Mouse (Mus musculus) midbrain, embryonic 10.5 days (tissue): Measurements from ENCODE around the gene Faap100. TPM values are rescaled to one million over a fixed set of nuclear protein-coding genes. Genes with fewer than 3 reads are reported as not detected.

Source experiments
- DNase-seq: peaks from one replicate; pipeline ENCODE4 v3.0.0-alpha.2; 2017; ENCODE audit warnings: low spot score
- H3K27ac ChIP-seq: fragments of 300-500 bp; sonication (generic); replicated peaks from 2 replicates; pipeline ENCODE4 v1.5.1; 2016; ENCODE audit warnings: mild to moderate bottlenecking
- H3K27me3 ChIP-seq: fragments of 300-500 bp; sonication (generic); 2 replicates; pipeline ENCODE4 v1.6.1; 2016; ENCODE audit warnings: low read depth, mild to moderate bottlenecking; ENCODE audit not compliant: poor library complexity, severe bottlenecking
- H3K36me3 ChIP-seq: fragments of 300-500 bp; sonication (generic); 2 replicates; pipeline ENCODE4 v1.6.1; 2016; ENCODE audit warnings: mild to moderate bottlenecking, moderate library complexity
- H3K4me1 ChIP-seq: fragments of 300-500 bp; sonication (generic); 2 replicates; pipeline ENCODE4 v1.6.1; 2016
- H3K4me3 ChIP-seq: fragments of 300-500 bp; sonication (generic); 2 replicates; pipeline ENCODE4 v1.5.1; 2016; ENCODE audit warnings: mild to moderate bottlenecking, moderate library complexity
- H3K9me3 ChIP-seq: fragments of 300-500 bp; sonication (generic); replicated peaks from 2 replicates; pipeline ENCODE4 v1.6.1; 2016; ENCODE audit warnings: mild to moderate bottlenecking
- WGBS: fragments of 180-500 bp; shearing (Covaris S2); methylation state at CpG from one replicate; pipeline ENCODE4 v1.1.7; 2016; 5-methylcytosine and 5-hydroxymethylcytosine counted together
- microRNA-seq: library from miRNA; unstranded; fragments of <30 nt; microRNA quantifications from one replicate; pipeline ENCODE4, GENCODE M21; 2017
- polyA plus RNA-seq: library from polyadenylated mRNA; unstranded; fragments of >200 nt; fragmentation: Nextera tagmentation; extraction: Ambion mirVana; gene quantifications from 2 replicates; pipeline ENCODE4 v1.2.1, GENCODE M21; 2016

Gene Faap100
- polyA plus RNA-seq, 1 experiment from 2014 or later: 34.5 TPM

DNA sequence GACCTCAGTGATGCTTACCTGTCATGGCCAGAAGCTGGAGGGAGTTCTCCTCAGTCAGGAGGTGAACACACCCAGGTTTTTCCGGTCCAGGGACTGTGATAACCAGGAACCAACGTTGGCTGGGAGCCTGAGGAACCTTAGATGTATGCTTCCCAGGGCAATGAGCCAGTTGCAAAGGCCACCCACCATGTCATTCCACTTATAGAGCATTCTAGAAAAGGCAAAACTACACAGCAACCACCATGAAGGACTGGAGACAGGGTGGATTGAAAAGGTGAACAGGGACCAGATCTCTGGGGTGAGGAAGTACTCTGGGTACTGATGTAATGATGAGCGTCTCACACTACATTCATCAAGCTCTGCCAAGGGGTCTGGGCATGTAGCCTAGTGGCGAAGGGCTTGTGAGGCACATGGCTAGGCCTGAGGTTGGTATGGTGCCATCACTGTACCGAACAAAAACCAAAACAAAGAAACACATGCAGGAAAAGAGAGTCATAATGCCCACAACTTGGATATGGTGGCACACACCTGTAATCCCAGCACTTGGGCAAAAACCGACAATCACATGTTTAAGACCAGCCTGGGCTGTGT lies 43.0 kb downstream of the Faap100 start:
- H3K4me1 ChIP-seq: no peaks in the 10 kb centered on the region
- H3K9me3 ChIP-seq: peaks cover 15% of the 10 kb centered on the region; the same call in 1 of the 2 replicates
- DNase-seq: peak; percentile 8
- H3K4me3 ChIP-seq: no peak overlapping the region
- H3K27ac ChIP-seq: no peak overlapping the region
- 87% methylated on average over 6 of the region's 6 CpGs for WGBS
- no peaks in the 10 kb centered on the region for H3K27me3 ChIP-seq
- H3K36me3 ChIP-seq: no peaks in the 10 kb centered on the region

DNA sequence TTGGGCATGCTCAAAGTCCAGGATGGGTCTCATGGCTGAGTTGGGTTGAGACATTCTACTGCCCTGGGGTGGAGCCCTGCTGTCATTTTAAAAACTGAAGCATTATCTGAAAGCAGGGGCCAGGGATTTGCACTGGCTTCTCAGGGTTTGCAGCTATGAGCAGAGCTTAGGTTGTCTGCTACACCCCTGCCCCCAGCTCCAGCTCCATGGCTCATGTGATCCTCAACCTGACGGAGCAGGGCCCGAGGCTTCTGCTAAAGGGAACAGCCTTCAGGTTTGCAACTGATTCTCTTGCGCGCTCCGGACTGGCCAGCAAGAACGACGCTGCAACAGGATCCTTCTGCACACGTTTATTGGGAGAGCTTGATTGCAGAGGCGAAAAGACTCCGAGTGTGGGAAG lies 58.4 kb downstream of the Faap100 start:
- DNase-seq: no peak
- WGBS: 97% methylated on average over 10 of the region's 10 CpGs
- Histone ChIP-seq H3K4me3 (no peak overlapping the region), H3K27ac (no peak overlapping the region), H3K36me3 (no peaks in the 10 kb centered on the region), H3K27me3 (no peaks in the 10 kb centered on the region), H3K4me1 (peaks cover 25% of the 10 kb centered on the region), H3K9me3 (0 out of 2 replicates have a peak, but pooled peaks cover 4% of the 10 kb centered on the region)

DNA sequence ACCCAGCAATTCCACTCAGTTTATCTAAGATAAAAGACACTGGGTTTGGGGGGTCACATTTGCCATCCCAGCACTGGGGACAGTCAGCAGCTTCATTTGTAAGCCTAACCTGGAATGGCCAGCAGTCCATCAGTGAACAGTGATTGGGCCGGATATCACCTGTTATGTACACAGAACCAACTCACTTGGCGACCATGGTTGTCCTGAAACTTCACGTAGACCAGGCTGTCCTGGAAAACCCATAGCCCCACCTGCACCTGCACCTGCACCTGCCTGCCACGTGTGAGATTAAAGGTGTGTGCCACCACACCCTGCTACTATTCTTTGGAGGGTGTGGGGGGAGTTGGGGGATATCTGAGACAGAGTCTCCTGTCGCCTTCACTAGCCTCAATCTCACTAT lies 59.3 kb downstream of the Faap100 start:
- H3K27ac ChIP-seq: no peak overlapping the region
- no peak overlapping the region for H3K4me3 ChIP-seq
- no peaks in the 10 kb centered on the region for H3K27me3 ChIP-seq
- 0 out of 2 replicates have a peak, but pooled peaks cover 4% of the 10 kb centered on the region for H3K9me3 ChIP-seq
- no peaks in the 10 kb centered on the region for H3K36me3 ChIP-seq
- peak; percentile 11 for DNase-seq
- 91% methylated on average over 5 of the region's 5 CpGs for WGBS
- peaks cover 34% of the 10 kb centered on the region for H3K4me1 ChIP-seq

Small RNAs within 50 kb of the gene (microRNA-seq; reads per million reads assigned to microRNA genes)
- gene Gm23419 (not detected), gene Mir6935 (4.8 reads per million, percentile 11 among the genes with 10 or more reads in this experiment)

Other genes with a start within 250 kb of the Faap100 start
- gene Slc38a10, start 227.4 kb downstream of the Faap100 start, polyA plus RNA-seq: 87.1 and 97.9 TPM in 2 replicates
- 14.3 and 16.6 TPM in 2 replicates for gene Bahcc1, start 145.8 kb downstream of the Faap100 start, polyA plus RNA-seq
- gene Actg1, start 30.2 kb downstream of the Faap100 start, polyA plus RNA-seq: 2,836 and 2,964 TPM in 2 replicates
- 0.61 and 0.62 TPM in 2 replicates for gene Fscn2, start 17.2 kb downstream of the Faap100 start, polyA plus RNA-seq
- gene Nploc4, start 58.9 kb upstream of the Faap100 start, polyA plus RNA-seq: 45.1 and 46.5 TPM in 2 replicates
- 0.39 TPM in 1 of 2 replicates, not detected in the other for gene Tspan10, start 63.9 kb upstream of the Faap100 start, polyA plus RNA-seq
- 0.20 and 0.53 TPM in 2 replicates for gene Pde6g, start 74.7 kb upstream of the Faap100 start, polyA plus RNA-seq
- gene Oxld1, start 79.3 kb upstream of the Faap100 start, polyA plus RNA-seq: 9.0 and 11.8 TPM in 2 replicates
- gene Ccdc137, start 79.4 kb upstream of the Faap100 start, polyA plus RNA-seq: 38.9 and 41.8 TPM in 2 replicates
- 61.8 and 64.0 TPM in 2 replicates for gene Arl16, start 88.8 kb upstream of the Faap100 start, polyA plus RNA-seq
- 167 and 194 TPM in 2 replicates for gene Mrpl12, start 105.8 kb upstream of the Faap100 start, polyA plus RNA-seq
- gene Slc25a10, start 113.1 kb upstream of the Faap100 start, polyA plus RNA-seq: 50.1 and 53.4 TPM in 2 replicates
- gene Gcgr, start 151.9 kb upstream of the Faap100 start, polyA plus RNA-seq: 0.26 and 0.27 TPM in 2 replicates
- 226 and 238 TPM in 2 replicates for gene Mcrip1, start 171.0 kb upstream of the Faap100 start, polyA plus RNA-seq
- not detected in 2 replicates for gene Ppp1r27, start 172.4 kb upstream of the Faap100 start, polyA plus RNA-seq
- 534 and 562 TPM in 2 replicates for gene P4hb, start 194.5 kb upstream of the Faap100 start, polyA plus RNA-seq
- gene Arhgdia, start 202.9 kb upstream of the Faap100 start, polyA plus RNA-seq: 743 and 777 TPM in 2 replicates
- 605 and 647 TPM in 2 replicates for gene Alyref, start 219.6 kb upstream of the Faap100 start, polyA plus RNA-seq
- 216 and 231 TPM in 2 replicates for gene Anapc11, start 219.7 kb upstream of the Faap100 start, polyA plus RNA-seq
- 0.65 and 0.66 TPM in 2 replicates for gene Npb, start 229.7 kb upstream of the Faap100 start, polyA plus RNA-seq
- gene Pcyt2, start 239.2 kb upstream of the Faap100 start, polyA plus RNA-seq: 140 and 151 TPM in 2 replicates
- gene Sirt7, start 246.5 kb upstream of the Faap100 start, polyA plus RNA-seq: 34.2 and 37.4 TPM in 2 replicates